Mouse (Mus musculus) erythroblast, adult 5-6 weeks (primary cell): ENCODE data around the gene Grap. TPM values are rescaled to one million over a fixed set of nuclear protein-coding genes. Genes with fewer than 3 reads are reported as not detected.
"Not testable (repeated sequence)": the region's sequence is repeated elsewhere in the genome, so short reads cannot be mapped to it uniquely, and the experiment has no call there.

Experiments
- ATAC-seq: replicated peaks from 2 replicates; pipeline ENCODE4 v1.8.0; 2016; ENCODE audit warnings: moderate number of reproducible peaks, mild to moderate bottlenecking, moderate TSS enrichment, inconsistent platforms; ENCODE audit not compliant: poor library complexity, low FRiP score, severe bottlenecking
- total RNA-seq, 2 experiments: library from RNA; stranded (forward) in 1 of 2; stranded (reverse) in 1 of 2; fragments of 150-400 nt in 1 of 2; fragments of 200-764, 138-1000 nt in 1 of 2; gene quantifications; 2 replicates each; pipeline versions ENCODE4 v1.2.3 to v1.2.4; 2015 to 2017; ENCODE audit warnings: low replicate concordance in 2 of 2

Grap gene
- total RNA-seq (2015; ENCODE audit: low replicate concordance): not detected in 2 replicates
- 0.56 TPM in 1 of 2 replicates, not detected in the other for total RNA-seq (2017; ENCODE audit: low replicate concordance)

DNA sequence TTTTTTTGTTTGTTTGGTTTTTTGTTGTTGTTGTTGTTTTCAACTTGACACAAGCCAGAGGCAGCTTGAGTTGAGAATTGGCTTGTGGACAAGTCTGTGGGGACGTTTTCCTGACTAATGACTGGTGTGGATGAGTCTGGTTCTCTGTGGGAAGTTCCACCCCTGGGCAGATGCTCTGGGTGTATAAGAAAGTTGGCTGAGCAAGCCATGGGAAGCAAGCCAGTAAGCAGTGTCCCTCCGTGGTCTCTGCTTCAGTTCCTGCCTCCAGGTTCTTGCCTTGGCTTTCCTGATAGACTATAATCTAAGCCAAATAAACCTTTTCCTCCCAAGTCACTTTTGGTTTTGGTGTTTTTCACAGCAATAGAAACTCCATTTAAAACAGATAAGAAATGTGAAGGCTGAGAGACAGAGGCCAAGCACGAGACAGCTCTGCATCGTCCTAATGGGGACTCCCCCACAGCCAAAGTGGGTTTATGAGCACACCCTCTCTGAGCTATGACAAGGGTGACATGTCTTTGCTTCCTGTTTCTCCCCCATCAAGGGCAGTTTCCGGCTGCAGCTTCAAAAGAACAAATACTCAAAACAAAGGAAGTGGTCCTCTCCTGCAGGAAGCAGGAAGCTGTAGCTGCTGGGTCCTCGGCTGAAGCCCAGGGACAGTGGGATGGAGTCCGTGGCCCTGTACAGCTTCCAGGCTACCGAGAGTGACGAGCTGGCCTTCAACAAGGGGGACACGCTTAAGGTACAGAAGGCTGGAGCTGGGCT is at the start of gene Grap:
Grap (plus strand) TSS at position 580 of the 762 bp plus-strand sequence.
- no peak for ATAC-seq

GRCm38 (mm10) chr11:61608072-61608471 is 45.0 kb upstream of the Grap start:
- no peak for ATAC-seq

DNA sequence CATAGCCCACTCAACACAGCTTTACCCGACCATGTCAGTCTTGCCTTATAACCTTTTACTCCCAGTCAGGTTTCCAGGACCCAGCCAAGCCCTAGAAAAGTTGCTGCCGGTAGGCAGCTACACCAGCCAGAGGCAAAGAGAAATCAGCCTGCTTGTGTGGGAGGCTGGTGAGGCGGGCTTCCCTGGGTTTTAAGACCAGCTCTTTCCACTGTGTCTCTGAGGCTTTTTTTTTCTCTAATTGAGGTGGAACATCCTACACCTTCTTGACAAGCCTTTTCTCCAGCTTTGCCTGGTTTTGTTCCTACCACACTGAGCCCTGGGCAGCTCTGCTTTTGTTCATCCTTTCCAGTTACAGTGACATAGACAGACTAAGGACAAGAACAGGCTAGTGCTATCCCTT is 41.9 kb upstream of the Grap start:
- no peak for ATAC-seq

GRCm38 (mm10) chr11:61612116-61612635 is 40.9 kb upstream of the Grap start:
- ATAC-seq: no peak

DNA sequence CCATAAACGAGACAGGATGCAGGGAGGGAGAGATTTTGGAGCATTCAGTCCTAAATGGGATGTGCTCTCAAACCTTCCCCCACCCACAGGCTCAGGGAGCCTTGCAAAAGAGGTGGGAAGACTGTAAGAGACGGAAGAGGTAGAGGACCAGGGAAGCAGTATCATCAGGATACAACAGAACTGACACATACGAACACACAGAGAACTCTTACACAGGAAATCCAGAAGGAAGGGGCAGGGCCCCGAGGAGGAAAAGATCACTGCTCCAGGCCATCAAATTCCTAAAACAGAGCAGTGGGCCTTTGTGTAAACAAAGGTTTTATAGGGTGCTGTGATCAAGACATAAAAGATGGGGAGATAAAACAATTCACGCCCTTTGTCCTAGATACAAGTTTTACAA is 38.7 kb upstream of the Grap start:
- no peak for ATAC-seq

GRCm38 (mm10) chr11:61615686-61616522 is 37.2 kb upstream of the Grap start:
- no peak for ATAC-seq

DNA sequence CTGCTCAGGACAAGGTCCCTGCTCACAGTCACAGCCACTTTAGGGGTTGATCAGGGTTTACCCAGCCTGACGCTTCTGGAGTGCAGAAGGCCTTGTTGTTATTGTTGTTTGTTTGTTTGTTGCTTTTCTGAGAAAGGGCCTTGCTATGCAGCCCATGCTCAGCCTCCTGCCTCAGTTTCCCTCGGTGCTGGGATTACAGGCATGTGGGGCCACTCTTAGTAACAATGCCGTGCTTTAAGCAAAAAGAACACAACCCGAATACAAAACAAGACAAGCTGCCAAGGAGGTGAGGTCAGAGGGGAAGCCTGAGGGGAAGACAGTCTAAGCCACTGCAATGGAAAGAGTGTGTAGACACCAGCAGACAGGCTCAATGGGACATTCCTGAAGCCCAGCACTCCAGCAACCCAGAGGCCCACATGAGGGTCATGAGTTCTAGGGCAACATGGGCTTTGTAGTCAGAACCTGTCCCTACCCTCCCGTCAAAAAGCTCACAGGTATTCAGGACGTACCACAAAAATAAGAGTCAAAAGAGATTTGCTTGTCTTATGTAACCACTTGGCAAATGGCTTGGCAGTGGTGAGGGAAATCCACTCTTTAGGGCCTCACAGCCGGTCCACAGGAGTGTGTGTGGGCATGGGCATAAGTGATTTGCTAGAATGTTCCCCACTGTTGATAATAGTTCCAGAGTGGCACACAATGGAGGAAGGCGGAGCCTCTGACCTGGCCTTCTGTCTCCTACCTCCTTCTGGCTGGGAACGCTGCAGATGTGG is 36.4 kb upstream of the Grap start:
- ATAC-seq: no peak

- no peak for ATAC-seq
Measured at GRCm38 (mm10) chr11:61617293-61617975, 35.6 kb upstream of the Grap start.

DNA sequence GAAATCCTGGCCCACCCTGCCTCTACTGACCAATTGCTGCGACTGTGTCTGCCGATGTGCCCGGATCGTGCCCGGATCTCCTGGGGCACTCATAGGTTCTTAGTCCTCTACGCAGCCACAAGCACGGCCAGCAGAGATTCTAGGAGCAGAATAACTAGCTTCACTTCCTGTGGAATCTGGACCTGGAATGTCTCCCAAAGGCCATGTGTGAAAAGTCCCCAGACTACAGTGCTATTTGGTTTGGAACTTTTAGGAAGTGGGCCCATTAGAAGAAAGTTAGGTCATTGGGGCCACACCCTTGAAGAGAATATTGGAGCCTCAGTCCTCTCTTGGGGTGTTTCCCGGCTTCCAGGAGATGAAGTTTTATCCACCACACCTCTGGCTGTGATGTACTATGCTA is 34.9 kb upstream of the Grap start:
- ATAC-seq: no peak

- no peak for ATAC-seq
Measured at GRCm38 (mm10) chr11:61618571-61618970, 34.5 kb upstream of the Grap start.

GRCm38 (mm10) chr11:61619356-61619755 is 33.7 kb upstream of the Grap start:
- ATAC-seq: no peak

DNA sequence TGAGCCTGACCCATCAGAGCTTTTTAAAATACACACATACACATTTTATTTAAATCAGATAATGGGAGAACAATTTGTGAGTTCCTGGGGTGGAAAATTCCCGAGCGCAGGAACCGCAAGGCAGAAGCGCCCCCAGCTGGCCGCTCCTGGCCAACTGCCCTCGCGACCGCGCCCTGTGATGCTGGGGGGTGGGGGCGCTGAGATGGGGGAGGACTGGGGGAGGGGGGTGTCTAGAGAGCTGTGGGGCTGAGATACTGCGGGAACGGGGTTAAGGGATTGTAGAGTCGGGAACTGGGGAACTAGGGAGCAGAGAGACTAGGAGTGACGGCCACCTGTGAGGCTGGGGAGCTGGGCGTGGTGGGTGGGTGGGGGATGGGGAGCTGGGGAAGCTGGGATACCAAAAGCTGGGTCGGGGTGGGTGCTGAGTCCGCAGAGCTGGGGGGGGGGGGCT is 33.2 kb upstream of the Grap start:
- ATAC-seq: no peak

DNA sequence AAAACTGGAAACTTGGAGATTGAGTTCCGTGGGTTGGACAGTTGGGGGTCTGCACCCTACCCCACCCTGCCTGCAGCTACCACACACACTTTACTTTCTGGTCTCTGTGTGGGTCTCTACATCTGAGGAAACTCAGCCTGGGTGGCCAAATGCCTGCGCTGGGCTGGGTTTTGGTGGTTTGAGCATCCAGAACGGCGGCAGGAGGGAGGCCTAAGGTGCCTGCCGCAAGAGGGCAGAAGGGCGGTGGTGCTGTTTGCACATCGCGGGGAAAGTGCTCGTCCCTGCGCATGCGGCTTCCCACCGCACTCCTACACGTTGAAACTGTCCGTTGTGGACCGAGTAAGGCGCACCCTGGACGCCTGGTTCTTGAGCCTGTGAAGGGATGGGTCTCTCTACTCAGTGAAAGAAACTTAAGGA is 32.8 kb upstream of the Grap start:
- no peak for ATAC-seq

DNA sequence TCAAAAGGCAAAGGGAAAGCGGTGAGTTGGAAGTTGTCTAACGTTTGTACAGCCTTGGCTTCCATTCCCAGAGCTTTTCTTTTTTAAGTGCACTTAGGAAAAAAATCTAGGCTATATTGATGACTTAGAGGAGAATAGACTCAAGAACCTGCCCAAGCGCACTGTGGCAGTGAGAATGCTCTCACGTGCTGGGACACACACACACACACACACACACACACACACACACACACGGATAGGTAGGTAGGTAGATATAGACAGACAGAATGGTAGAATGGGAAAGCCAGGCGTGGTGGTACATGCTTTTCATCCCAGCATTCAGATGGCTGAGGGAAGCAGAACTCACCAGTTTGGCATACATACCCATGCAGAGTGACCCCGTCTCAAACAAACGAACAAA is 32.3 kb upstream of the Grap start:
- no peak for ATAC-seq

- no peak for ATAC-seq
Measured at GRCm38 (mm10) chr11:61625136-61625535, 27.9 kb upstream of the Grap start.

- no peak for ATAC-seq
Measured at GRCm38 (mm10) chr11:61626509-61626908, 26.6 kb upstream of the Grap start.

DNA sequence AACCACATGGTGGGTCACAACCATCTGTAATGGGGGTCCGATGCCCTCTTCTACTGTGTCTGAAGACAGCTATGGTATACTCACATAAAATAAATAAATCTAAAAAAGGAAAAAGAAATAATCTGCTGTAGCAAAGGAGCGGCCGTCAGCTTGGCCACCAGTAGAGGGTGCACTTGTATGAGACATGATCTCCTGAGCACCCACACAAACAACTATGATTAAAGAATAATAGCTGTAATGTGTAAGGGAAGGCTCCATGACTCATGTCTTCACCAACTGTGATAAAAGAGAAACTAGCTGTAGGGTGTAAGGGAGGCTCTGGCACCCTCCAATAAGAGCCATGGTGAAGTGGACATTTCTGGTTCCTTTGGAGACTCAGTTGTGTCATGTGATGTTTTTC is 23.4 kb upstream of the Grap start:
- ATAC-seq: no peak

DNA sequence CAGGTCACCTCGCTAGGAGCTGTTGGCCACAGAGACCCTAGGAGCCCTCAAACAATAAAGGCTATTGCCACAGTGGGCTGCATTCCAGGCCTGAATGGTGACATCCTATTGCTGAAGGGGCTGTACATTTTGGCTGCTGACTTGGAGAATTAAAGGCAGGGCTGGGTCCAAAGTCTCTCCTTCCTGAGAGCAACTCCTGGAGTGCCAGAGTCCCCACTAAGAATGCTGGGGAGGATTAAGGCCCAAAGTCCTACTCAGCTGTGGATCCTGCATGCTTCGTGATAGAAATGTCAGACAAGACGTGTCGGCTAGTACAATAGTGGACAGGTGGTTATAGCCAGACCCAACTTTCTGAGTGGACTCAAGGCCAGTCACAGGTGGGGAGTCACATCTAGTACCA is 16.8 kb upstream of the Grap start:
- not testable (repeated sequence) for ATAC-seq

DNA sequence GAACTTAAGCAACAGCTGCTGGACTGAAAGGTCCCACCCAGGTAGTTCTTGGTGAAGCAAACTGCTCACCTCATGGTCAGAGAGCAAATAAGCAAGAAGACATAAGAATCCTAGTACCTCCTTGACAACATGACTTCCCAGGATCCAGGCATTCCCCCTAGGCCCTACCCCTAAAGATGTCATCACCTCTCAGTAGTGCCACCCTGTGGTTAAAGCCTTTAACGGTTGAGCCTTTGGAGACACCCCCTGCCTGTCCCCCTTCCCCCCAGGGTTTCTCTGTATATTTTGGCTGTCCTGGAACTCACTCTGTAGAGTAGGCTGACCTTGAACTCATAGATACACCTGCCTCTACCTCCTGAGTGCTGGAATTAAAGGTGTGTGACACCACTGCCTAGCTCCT is 15.7 kb upstream of the Grap start:
- ATAC-seq: no peak
